Mouse (Mus musculus) cortical plate, adult 2 months (tissue): ENCODE data around the gene Kndc1. TPM values are rescaled to one million over a fixed set of nuclear protein-coding genes. Genes with fewer than 3 reads are reported as not detected.

ENCODE experiments used
- H3K27ac ChIP-seq: fragments of 200-500 bp; 2 replicates; pipeline ENCODE4 v1.5.1; 2012; ENCODE audit warnings: low read length, control low read depth, inconsistent platforms; ENCODE audit not compliant: insufficient read depth
- H3K4me1 ChIP-seq: fragments of 200-500 bp; 2 replicates; pipeline ENCODE4 v1.6.1; 2011; ENCODE audit warnings: low read length; ENCODE audit not compliant: control insufficient read depth, insufficient read depth
- H3K4me3 ChIP-seq: fragments of 200-500 bp; 2 replicates; pipeline ENCODE4 v1.5.1; 2011; ENCODE audit warnings: mild to moderate bottlenecking, low read length, control low read depth; ENCODE audit not compliant: insufficient read depth
- CTCF ChIP-seq: fragments of 200-500 bp; IDR thresholded peaks from 2 replicates; pipeline ENCODE4 v1.5.1; 2011; ENCODE audit warnings: mild to moderate bottlenecking, control low read depth, low read length; ENCODE audit not compliant: insufficient read depth; ENCODE audit errors: extremely low read depth
- POLR2A ChIP-seq: fragments of 200-500 bp; IDR thresholded peaks from 2 replicates; pipeline ENCODE4 v1.6.1; 2011; ENCODE audit warnings: mild to moderate bottlenecking, low read length, control low read depth; ENCODE audit not compliant: insufficient read depth; ENCODE audit errors: extremely low read depth
- polyA plus RNA-seq: library from polyadenylated mRNA; depleted of rRNA; stranded (reverse); fragments of >200 nt; gene quantifications from 2 replicates; pipeline ENCODE4 v1.2.3, GENCODE M21; 2012; rRNA removed

The Kndc1 gene
- polyA plus RNA-seq: 54.8 and 56.1 TPM in 2 replicates

DNA sequence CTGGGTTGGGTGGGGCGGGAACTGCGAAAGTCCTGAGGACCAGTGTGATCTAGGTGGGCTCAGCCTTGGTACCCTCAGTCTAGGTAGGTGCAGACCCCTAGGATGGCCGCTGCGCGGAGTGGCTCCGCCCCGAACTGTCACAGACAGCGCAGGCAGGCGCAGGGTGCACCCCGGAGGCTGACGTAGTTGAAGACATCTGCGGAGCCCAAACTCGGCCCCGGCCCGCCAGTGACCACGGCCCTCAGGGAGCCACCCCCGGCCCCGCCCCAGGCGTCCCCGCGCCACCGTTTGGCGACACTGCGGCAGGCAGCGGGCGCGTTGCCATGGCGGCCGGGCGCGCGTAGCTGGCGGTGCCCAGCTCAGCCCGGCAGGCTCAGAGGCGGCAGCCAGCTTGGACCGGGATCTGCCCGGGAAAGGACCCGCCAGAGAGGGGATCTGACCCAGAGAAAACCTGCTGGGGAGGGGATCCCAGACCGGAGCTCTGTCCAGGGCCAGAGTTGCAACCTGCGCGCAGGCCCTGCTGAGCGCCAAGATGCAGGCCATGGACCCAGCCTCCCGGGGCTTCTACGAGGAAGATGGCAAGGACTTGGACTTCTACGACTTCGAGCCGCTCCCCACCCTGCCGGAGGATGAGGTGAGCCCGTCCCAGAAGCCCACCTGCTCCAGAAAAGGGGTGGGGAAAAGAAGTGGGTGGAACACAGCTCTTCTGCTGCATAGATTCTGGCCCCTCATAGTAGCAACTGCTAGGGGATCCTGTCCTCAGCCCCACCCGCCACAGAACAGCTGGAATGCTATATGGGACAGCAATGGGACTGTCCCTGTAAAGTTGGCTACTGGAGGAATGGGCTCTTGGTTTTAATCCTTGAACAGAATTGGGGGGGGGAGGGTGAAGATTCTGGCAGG lies at the start of gene Kndc1:
Gene Kndc1 (plus strand): TSS at position 42 of the 903 bp plus-strand sequence.
- Histone ChIP-seq H3K27ac (peak within 1 kb of the TSS; percentile 52), H3K4me3 (peak within 1 kb of the TSS; percentile 86), H3K4me1 (peaks cover 8% of the 10 kb centered on the region; the same call in 1 of the 2 replicates)
- peak; percentile 69; the same call in 1 of the 2 replicates for TF ChIP-seq POLR2A
- TF ChIP-seq CTCF: no peak

DNA sequence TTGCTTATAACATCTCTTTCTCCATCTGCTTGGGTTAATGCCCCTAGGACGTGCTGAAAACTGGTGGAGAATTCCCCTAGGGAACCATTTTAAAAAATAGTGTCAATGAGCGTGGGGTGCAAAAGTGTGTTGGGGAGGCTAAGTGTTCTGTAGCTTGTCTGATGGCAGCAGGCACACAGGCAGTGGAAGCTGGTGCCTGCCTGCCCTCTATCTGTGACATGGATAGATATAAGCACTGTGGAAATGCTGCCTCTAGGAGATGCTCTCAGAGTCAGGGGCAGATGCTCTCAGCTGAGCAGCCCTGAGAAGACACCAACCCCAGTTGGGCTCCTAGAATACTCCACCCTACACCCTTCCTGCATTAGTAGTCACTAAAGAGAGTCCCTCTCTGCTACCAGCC lies 49.4 kb upstream of the Kndc1 start:
- Histone ChIP-seq H3K27ac (no peak overlapping the region), H3K4me1 (peaks cover 7% of the 10 kb centered on the region), H3K4me3 (no peak overlapping the region)
- TF ChIP-seq POLR2A (no peak), CTCF (peak; percentile 32)

DNA sequence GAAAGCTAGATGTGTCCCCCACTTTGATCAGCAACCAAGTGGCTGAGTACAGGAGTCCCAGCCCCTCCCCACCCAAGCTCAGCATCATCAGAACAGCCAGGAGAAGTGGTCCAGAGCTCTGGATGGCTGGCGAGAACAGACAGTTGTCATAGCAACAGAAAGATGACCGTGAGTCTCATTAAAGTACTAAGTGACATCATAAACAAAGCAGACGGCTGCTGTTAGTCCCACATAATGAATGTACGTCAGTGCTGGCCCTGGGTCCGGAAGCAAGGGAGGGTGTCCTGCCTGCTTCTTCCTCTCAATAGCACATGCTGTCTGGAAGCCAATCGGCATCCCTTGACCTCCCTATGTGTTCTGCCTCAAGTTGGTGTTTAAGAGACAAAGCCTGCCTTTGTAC lies 44.3 kb upstream of the Kndc1 start:
- Histone ChIP-seq H3K4me3 (no peak overlapping the region), H3K27ac (no peak overlapping the region), H3K4me1 (peaks cover 16% of the 10 kb centered on the region)
- TF ChIP-seq POLR2A: no peak
- no peak for TF ChIP-seq CTCF

DNA sequence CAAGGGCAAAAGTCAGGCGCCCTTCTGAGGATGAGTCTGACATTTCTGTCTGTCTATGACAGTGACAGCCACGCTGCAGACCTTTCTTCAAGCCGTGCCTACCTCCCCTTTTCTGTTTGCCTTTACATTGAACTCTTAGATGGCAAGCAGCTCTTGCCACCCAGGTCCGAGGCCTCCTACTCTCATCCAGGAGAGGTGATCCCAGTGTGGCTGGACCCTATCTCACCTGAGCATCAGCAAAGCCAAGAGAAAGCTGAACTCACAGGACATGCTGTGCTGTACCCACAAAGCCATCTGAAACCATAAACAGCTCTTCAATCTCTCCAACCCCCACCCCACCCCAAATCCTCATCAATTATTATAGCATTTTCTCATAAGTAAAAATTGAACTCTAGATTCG lies 43.8 kb upstream of the Kndc1 start:
- TF ChIP-seq CTCF (no peak), POLR2A (no peak)
- H3K4me1 ChIP-seq: peaks cover 16% of the 10 kb centered on the region
- peak overlapping the region; percentile 23; the same call in 1 of the 2 replicates for H3K27ac ChIP-seq
- H3K4me3 ChIP-seq: no peak overlapping the region

DNA sequence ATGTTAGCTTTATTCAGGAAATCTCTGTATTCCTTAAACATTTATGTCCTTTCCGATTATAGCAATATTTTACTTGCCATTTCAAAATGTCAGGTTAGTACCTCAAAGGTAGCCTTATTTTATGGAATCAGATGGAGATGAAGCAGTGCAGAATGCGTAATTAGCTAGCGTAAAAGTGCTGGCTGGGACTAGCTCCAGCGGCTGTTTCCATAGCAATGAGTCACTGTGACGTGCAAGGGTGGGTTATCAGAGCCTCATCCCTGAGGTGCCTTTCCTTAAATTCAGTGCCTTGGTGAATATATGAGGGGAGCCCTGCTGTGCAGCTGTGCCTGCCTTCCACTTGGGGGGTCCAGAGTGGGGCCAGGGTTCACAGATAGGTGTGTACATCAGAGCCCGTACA lies 43.4 kb upstream of the Kndc1 start:
- H3K27ac ChIP-seq: peak overlapping the region; percentile 17; the same call in 1 of the 2 replicates

DNA sequence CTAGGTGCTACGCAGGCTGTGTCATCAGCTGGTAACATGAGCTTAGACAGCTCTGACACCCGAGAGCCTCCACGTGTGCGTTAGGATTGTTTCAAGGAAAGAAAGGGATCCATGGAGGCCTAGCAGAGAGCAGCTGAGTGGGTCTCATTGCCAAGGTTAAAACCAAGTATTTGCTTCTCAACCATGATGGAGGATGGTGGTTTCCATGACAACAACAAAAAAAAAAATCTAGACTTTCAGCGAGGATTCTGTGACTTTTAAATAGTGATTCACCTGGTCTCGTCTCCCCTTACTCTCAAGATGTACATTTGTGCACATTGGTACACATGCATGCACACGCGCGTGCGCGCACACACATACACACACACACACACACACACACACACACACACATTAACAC lies 39.2 kb upstream of the Kndc1 start:
- no peak for TF ChIP-seq CTCF
- no peak for TF ChIP-seq POLR2A
- Histone ChIP-seq H3K4me1 (peaks cover 8% of the 10 kb centered on the region), H3K4me3 (no peak overlapping the region), H3K27ac (no peak overlapping the region)

More for the DNA sequence above, 43.4 kb upstream of the Kndc1 start:
- no peak overlapping the region for H3K4me3 ChIP-seq
- H3K4me1 ChIP-seq: peaks cover 16% of the 10 kb centered on the region
- TF ChIP-seq POLR2A (no peak), CTCF (no peak)

DNA sequence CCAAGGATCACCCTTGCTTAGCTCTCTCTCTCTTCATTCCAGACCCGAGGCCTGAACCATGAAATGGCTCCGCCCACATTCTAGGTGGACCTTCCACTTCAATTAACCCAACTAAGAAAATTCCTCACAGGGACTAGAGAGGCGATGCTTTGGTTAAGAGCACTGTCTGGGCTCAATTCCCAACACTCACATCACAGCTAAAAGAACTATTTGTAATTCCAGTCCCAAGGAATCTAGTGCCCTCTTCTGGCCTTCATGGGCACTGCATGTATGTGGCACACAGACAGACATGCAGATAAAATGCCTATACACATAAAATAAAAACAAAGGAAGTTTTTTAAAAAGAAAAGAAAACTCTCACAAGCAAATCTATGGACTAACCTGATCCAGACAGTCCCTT lies 33.1 kb upstream of the Kndc1 start:
- Histone ChIP-seq H3K4me1 (no peaks in the 10 kb centered on the region), H3K4me3 (no peak overlapping the region), H3K27ac (no peak overlapping the region)
- TF ChIP-seq CTCF: peak; percentile 89
- TF ChIP-seq POLR2A: no peak

DNA sequence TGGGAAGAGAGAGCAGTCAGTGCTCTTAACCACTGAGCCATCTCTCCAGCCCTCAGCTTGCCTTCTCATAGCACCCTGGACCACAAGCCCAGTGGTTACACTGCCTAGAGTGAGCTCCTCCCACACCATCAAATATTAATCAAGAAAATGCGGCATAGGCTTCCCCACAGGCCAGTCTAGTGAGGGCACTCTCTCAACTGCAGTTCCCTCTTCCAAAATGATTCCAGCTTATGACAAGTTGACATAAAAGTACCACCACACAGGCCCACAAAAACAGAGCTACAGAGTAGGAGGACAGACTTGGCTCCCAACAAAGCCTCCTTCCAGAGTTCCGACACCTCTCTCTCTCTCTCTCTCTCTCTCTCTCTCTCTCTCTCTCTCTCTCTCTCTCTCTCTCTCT lies 31.4 kb upstream of the Kndc1 start:
- Histone ChIP-seq H3K27ac (no peak overlapping the region), H3K4me1 (no peaks in the 10 kb centered on the region), H3K4me3 (no peak overlapping the region)
- TF ChIP-seq CTCF: no peak
- no peak for TF ChIP-seq POLR2A

DNA sequence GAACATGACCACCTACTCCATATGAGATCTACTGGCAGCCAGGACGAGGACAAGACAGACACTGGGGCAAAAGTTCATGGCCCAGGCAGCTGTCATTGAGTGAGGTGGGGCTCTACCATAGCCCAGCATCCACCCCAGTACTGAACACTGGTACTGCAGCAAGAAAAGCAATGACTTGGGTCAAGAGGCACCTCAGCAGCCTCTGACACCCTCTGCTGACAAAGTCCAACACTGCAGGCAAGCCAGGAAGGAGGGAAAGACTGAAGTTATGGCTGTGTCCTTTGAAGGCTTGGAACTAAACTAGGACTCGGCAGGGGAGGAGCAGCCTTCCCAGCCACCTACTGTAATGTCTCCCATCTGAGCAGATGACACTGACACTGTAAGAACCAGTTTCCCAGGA lies 30.2 kb upstream of the Kndc1 start:
- Histone ChIP-seq H3K27ac (no peak overlapping the region), H3K4me3 (no peak overlapping the region), H3K4me1 (no peaks in the 10 kb centered on the region)
- TF ChIP-seq POLR2A (no peak), CTCF (peak; percentile 61)

DNA sequence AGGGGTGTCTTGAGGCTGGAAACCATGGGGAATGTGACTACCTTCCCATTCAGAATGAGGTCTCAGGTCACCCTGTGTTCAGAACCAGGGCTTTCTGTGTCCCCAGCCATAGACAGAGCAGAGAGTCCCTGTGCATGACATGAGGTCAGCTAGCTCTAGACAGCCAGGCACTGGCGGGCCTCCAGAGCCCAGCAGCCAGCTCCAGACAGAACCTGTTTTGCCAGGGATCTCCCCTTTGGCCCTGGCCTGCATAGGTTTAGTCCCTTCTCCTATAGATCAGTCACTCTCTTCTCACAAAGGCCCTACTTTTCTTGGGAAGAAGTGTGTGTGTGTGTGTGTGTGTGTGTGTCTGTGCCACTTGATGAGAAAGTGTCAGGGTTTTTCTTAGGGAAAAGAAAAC lies 29.6 kb upstream of the Kndc1 start:
- Histone ChIP-seq H3K4me3 (no peak overlapping the region), H3K4me1 (no peaks in the 10 kb centered on the region), H3K27ac (no peak overlapping the region)
- TF ChIP-seq CTCF (no peak), POLR2A (no peak)
